Mouse (Mus musculus) activated CD4-positive, CD25-positive, alpha-beta regulatory T cell, adult 4 months (primary cell): ENCODE data around the gene 2700097O09Rik. TPM values are rescaled to one million over a fixed set of nuclear protein-coding genes. Genes with fewer than 3 reads are reported as not detected.
A peak's percentile ranks its signal among the peaks of the same experiment; 100 is the strongest.
"Not testable (repeated sequence)": the region's sequence is repeated elsewhere in the genome, so short reads cannot be mapped to it uniquely, and the experiment has no call there.

Experiments
- ATAC-seq: one replicate; pipeline ENCODE4 v1.8.0; 2017
- polyA plus RNA-seq, 2 experiments: library from polyadenylated mRNA; unstranded; fragments of 100-300 nt; shearing (Covaris generic); gene quantifications; one replicate each; pipeline ENCODE4 v1.2.1; 2017

2700097O09Rik gene
- 10 to 100 TPM; 14.0 to 17.8 TPM for polyA plus RNA-seq

DNA sequence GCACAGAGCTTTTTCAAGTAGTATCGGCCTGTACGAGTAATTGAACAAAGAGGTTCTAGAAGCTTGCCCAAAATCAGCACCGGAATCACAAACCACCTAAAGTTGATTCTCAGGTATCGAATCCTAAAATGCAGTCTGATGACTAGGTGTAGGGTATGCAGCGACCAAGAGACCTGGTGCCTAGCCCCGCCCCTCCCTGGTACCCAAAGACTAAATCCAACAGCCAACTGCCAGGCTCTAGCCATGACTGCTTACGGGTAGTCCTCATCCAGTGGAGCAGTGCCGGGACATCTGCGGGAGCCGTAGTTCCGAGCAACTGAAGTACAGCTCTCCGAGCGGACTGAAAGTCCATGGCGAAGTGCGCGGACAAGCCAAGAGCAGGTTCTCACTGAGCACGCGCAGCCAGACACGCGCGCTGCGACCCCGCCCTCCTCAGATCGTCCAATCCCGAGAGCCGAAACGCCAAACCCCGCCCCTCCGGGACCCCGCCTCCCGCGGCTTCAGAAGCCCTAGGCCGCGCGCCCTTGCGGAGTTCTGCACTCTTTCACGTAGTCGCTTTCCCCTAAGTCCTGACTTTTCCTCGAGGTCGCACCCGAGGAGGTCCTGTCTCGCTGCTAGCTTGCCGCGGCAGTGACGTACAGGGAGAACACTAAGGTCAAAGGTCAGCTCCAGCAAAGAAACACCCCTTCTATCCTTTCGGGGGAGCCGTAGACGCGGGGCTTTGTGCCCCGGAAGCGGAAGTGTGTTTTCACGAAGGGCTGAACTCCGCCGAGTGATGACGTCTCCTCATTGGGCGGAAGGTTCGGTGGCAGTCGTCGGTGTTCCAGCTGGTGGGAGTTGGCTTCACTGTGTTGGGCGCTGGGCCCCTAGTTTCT is at the start of gene 2700097O09Rik, which contains the start of gene Srp54a:
2700097O09Rik (minus strand) TSS at position 385 of the 875 bp plus-strand sequence.
Srp54a (plus strand) TSS at position 537 of the 875 bp plus-strand sequence.
- peak; percentile 90 for ATAC-seq

DNA sequence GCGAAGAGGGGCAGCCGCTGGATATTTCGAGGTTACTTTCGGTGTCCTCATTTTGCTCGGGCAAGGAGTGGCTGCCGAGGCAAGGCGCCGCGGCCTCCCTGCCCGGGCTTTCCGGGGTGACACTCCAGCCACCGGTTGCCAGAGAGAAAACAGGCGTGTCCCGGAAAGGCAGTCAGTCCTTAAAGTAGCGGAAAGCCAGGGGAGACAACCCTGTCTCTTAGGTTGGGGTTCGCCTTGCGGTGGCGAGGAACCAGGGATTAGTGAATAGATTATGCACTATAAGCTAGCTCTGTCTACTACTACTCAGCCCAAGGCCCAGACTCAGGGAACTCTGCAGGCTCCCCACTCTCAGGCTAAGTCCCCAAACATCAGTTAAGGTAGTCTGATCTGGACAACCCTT is 44.8 kb upstream of the 2700097O09Rik start:
- ATAC-seq: peak; percentile 68

DNA sequence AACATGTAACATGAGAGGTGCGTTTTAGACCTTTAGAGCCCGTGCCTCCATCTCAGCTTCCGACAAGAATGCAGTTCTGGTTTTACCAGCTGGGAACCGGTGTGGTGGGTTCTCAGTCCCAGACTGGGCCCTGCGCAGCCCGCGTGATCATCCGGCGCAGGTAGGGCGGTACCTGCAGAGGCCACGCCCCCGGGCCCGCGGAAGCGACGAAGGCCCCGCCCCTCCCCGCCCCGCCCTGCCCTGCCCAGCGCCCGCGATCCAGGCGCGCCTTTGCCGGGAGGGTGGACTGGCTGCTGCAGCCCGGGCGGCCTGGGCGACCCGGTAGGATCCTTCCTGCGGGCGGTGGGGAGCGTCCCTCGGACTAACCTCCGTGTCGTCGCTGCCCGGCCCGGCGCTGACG is 44.3 kb upstream of the 2700097O09Rik start, which contains the start of gene Fam177a:
Fam177a (plus strand) TSS at position 228 of the 400 bp plus-strand sequence.
- peak; percentile 87 for ATAC-seq

DNA sequence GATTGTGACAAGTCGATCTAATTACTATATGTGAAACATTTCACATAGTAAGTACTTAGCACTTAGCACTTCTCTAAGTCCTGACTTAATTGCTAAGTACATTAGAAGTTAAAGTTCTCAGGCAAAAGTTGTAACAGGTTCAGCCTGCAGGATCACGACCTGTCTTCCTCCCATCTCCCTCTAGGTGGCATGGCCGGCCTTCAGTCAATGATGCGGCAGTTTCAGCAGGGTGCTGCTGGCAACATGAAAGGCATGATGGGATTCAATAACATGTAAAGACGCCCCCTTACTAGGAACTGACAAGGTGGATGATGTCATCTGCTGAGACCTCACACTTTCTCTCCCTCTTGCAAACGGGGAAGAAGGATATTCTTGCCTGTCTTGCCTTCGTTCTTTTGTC is 32.7 kb upstream of the 2700097O09Rik start:
- not testable (repeated sequence) for ATAC-seq

DNA sequence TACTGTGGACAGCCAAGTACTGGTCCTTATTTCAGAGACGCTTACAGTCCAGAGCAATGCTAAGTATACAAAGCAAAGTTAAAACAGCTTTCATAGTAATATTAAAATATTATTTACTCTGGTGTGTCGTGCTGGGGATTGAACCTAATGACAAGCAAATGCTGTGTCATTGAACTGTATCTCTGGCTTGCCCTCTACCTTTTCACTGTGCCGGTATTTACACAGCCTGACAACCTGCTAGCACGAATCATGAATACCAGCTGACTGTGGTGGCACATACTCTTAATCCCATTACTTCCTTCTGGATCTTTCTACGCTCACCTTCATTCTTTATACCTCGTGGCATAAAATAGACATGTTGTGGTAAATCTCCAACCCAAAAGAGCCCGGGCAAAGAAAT is 12.2 kb upstream of the 2700097O09Rik start:
- ATAC-seq: not testable (repeated sequence)

DNA sequence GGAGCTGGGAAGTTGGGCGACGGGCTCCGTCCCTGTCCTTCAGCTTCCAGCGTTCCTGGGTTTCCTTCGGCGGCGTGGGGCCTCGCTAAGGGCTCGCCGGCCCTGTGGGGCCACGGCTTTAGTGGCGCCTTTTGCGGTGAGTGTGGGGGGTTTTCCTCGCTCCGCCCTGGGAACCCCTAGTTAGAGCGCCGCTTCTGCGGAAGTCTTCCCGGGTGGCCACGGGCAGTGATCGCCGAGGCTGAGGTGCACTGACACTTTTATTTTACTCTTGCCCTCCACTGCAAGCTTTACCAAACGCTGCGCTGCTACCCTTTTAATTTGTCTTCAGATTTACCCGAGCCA is 662 bp upstream of the 2700097O09Rik start:
- peak; percentile 58 for ATAC-seq

DNA sequence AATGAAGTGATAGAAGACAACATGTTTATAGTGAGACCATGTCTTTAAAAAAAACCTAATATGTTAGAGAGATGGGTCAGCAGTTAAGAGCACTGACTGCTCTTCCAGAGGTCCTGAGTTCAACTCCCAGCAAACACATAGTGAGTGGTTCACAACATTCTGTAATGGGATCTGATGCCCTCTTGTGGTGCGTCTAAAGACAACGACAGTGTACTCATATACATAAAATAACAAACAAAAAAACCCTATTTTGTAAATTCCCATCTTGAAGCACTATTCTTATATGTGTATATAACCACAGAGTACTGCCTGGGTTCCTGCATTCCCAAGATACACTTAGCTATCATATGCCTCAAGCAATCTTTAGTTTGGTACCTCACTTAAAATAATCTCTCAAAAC is 1.2 kb downstream of the 2700097O09Rik start:
- ATAC-seq: not testable (repeated sequence)

DNA sequence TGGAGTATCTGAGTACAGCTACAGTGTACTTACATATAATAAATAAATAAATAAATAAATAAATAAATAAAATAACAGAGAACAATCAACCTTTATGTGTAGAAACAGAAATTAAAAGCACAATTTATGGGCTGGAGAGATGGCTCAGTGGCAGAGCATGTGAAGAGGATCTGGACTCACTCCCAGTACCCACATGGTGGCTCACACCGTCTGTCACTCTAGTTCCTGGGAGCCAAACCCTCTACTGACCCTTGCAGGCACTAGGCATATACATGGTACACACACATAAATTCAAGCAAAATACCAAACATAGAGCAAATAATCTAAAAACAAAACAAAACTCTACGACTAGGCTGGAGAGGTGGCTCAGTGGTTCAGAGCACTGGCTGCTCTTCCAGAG is 4.6 kb downstream of the 2700097O09Rik start:
- ATAC-seq: no peak

DNA sequence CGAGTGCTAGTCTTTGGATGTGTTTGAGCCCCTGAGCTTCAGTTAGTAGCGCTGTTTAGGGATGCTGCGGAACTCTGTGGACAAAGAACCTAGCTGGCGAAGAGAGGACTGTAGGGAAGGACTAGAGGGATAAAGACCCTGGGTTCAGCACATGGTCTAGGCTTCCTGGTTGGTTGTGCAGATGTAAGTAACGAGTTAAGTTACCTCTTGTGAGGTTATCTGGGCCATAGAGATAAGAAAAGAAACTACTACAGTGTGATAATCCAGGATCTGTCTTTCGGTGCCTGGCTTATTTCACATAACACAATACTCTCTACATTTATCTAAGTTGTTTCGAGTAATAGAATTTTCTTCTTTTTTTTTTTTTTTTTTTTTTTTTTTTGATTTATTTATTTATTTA is 6.2 kb downstream of the 2700097O09Rik start:
- no peak for ATAC-seq

DNA sequence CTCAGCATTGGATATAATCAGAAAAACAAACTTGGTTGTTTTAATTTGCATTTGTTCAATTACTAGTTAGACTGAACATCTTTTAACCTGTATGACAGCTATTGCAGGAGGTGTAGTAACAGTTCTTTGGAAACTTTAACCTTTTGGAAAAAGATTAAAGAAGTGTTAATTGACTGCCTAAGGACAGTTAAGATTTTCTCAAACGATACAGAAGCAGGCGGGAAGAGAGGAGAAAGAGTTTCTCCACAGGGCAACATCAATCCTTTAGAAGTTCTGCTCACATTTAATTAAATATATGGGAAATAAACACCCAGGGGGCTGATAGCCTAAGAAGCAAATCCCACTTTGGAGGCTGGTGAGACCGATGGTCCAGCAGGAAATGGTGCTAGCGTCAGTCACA is 7.4 kb downstream of the 2700097O09Rik start:
- no peak for ATAC-seq

DNA sequence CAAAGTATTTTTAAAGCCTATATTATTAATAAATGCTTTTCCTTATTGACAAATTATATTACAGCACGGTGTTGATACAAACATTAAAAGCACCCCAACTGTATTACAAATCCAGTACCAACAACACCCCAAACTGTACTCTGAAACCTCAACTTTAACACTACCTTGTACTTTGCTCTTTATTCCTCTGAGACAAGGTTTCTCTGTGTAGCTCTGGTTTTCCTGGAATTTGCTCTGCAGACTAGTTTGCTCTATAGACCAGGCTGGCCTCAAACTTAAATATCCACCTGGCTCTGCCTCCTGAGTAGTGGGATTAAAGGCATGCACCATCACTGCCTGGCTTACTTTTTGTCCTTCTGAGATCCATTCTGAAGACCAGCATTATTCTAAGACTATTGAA is 17.8 kb downstream of the 2700097O09Rik start:
- ATAC-seq: no peak

DNA sequence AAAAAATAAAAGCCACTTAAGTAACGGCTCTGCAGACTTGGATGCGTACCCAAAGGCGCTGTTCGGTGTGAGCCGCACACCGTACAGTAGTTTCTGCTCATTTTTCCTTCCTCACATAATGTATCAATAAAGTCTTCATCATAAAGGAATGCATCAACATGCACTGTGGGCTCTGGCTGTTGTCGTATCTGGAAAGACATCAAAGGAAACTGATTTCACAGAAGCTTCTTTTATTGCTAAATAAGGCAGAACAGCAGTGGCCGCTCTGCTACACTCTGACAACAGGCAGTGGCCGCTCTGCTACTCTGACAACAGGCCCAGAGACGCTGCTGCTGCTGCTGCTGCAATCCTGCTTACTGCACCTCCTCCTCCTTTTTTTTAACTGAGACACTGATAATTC is 18.9 kb downstream of the 2700097O09Rik start:
- no peak for ATAC-seq

DNA sequence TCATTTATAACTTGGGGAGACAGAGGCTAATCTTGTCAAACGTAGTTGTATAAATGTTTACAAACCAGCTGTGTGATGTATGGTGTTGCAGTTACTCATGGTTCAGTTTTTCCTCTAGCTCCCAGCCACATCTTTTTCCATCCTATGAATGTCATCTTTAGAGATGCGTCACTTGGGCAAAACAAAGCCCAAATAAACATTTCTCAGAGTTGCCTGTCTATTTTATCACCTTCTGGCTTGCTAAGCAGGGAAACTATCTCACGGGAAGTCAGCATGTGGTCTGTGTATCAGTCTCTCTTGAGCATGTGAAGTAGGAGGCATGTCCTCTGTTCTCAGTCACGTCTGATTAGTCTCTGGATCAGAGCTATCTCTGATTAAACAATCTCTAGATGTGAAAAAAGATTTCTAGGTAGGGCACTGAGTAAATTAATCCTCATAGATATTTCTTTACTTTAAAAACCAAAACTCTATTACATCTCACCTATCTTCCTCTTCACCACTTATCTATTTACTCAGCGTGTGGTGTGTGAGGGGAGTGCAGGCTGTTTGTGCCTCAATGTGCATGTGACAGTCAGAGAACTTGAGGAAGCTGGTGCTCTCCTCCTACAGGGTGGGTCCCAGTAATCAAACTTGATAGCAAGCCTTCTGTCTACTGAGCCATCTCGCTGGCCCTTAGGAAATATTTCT is 19.6 kb downstream of the 2700097O09Rik start:
- ATAC-seq: peak; percentile 71

DNA sequence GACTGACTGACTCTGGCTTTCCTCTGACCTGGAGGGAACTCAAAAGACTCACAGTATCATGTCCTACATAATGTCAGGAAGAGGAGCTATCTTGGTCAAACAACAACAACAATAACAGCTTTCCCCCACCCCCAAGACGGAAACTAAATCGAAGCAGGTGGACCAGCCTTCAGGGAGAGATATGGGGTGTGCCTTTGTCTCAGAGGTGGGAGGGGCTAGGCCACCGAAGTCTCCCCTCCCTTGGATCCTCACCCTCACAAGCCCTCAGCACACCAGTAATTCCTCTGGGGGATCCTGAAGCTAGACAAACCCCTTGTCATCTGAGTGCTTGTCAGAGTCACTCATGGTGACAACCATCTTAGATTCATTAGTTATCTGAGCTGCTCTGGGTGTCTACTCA is 20.1 kb downstream of the 2700097O09Rik start:
- ATAC-seq: no peak

DNA sequence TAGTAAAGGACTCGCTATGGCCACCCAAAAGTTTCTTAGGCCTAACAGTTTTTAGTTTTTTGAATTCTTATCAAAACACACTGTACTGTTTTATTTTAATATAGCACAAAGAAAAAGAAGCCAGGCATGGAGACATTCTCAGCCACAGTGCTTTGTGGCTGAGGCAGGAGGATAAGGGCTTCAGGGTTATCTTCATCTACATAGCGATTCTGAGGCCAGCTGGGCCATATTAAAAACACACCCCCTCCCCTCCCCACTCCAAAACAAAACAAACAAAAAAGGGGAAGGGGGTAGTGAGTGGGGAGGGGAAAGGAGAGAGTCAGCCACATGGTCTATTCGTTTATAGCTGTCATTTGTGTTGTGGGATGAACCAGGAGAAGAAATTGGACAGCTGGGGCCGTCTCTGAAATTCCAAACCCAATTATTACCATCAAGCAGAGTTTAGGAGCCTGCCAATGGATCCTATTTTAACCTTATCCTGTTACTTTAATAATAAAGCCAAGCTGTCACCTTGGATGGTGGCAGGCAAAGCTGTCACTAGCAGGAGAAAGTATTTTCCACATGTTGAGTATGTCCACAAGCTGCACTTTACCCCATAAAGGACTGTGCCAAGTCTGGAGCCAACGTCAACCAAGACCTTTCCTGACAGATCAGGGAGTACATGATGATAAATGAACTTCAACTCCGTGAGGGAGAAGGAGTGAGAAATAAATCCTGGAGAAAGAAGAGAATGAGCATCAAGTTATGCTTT is 20.9 kb downstream of the 2700097O09Rik start:
- no peak for ATAC-seq

DNA sequence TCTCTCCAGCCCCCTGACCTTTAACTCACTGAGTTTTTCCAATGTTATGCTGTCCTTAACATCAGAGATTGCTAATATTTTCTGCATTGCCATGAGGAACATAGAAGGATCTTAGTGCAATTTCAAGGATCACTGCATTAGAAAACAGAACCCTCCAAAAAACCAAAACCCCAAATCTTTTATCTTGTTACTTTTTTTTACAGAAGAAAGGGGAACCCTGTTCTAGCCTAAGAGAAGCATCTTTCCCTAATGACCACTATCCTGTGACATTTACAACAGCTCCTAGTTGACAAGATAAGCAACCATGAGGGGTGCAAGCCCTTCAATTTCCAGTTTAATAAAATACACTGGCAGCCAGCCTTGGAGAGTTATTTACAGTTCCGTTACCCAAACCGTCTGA is 23.2 kb downstream of the 2700097O09Rik start:
- ATAC-seq: no peak

DNA sequence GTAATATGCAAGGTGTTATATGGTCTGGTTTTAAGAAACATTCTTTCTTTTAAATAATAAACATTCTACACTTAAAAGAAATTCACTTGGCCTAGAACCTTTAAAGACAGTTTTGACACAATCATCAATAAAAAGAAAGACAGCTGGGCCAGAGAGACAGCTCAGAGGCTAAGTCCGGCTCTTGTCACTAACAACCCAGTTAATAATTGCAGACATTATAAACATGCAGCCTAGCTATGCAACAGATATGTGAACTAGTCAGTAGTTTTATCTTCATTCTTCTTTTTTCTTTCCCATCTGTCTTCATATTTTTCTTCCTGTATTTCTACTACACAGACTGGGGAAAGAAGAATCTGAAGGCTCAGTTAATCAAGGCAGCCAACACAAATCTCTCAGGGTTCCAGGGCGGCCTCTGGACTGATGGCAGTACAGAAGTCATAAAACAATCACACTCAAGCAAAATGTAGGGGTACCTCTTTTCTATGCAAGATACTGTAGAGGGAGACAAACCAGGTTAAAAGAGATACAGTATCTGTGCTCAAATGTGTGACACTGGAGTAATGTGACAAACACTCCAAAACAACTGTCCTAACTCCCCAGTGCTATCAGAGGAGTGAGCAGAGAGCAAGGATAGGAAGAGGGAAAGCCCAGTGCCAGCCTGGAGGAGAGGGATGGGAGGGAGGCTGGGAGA is 25.2 kb downstream of the 2700097O09Rik start:
- no peak for ATAC-seq

DNA sequence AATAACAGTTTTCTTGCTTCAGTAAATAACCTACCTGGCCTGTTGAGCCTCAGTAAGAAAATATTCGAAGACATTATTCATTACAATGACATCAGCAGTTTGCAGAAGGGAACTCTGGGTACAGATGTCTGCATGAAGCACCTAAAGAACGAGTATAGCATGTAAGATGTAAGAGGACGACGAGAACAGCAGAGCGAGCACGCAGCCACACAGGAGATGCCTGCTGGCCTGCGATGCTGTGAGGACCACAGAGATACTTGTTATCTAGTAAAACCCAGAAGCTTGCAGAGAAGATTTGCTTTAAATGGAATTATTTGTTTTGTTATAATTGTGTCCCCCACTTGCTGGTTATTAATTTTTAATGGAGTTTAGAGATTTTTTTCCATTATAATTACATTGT is 26.6 kb downstream of the 2700097O09Rik start:
- no peak for ATAC-seq

DNA sequence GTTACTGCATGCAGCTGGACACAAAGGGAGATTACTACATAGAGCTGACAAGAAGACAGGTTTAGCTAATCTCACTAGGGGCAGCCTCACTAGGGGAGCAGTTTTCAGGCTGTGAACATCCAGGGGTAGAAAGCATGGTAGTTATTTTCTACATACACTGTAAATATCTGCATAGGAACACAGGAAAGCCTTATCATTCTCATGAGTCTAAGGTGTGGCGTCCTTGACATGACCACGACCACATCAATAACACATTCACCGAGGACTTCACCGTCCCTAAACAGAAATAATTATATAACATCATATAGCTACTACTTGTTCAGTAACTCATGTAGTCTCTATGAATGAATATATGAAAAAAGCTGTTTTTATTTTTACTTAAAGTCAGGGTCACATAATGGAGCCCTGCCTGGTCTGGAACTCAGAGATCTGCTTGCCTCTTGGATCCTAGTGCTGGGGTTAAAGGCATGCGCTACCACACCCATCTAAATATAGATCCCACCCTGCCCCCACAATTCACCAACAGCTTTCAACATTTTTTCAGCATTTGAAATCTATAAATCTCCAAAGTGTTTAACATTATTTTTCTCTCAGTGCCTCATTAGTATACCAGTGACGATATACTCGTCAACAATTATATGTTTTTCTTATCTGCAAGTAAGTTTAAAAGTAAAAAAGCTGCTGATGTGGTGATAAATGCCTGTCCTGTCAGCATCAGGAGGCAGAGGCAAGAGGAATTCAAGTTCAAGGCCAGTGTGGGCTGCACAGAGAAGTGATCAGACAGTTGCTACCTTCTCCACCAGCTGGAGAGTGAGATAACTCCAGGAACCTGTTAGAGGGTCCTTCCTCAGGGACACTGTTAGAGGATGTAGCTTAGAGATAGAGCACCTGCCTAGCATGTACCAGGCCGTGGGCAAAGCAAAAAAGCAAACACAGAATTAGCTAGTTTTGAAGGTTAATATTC is 28.4 kb downstream of the 2700097O09Rik start:
- no peak for ATAC-seq

DNA sequence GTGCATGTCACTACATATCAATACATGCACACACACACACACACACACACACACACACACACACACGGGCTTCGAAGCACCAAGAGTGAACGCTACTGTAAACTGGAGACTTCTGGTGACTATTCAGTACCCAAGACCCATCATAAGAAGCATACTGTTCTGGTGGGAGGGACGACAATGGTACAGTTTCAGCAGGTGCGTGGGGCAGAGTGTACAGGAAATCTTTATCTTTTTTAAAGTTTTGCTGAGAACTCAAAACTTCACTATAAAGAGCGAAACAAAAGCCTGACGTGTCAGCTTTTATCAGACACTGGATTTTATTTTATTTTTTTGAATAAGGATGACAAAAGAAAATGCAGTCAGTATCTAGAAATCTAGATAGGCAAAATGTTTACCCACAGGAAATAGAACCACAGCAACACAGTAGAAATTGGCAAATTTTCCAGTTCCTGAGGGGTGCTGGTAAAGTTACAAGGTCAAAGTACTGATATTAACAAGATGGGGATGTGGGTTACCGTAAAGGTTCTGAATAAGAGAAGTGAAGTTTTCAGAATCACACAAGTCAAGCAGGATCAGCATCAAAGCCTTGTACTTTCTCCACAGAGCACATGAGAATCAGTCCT is 30.1 kb downstream of the 2700097O09Rik start:
- ATAC-seq: peak; percentile 80

DNA sequence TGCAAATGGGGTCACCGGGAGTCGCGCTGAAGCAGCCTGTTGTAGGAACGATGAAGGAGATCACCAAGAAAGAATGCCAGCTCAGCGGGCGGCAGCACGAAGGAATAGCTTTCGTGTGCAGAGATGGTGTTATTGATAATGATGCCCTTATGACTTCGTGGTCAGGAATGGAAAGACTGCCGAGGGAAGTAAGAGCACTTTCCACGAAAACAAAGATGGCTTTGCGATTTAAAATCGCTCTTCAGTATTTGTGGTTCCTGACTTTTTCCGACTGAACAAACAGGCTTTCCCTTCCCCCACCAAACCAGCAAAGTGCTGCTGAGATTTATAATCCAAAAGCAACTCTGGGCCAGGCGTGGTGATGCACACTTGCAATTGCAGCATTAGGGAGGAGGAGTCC is 38.9 kb downstream of the 2700097O09Rik start:
- peak; percentile 32 for ATAC-seq
